Mouse (Mus musculus) T-cell, adult 2 months (primary cell): ENCODE data around the gene Sp8.

Experiments
- DNase-seq: peaks from one replicate; pipeline ENCODE4 v3.0.0; 2022; ENCODE audit warnings: low spot score

Gene Sp8

DNA sequence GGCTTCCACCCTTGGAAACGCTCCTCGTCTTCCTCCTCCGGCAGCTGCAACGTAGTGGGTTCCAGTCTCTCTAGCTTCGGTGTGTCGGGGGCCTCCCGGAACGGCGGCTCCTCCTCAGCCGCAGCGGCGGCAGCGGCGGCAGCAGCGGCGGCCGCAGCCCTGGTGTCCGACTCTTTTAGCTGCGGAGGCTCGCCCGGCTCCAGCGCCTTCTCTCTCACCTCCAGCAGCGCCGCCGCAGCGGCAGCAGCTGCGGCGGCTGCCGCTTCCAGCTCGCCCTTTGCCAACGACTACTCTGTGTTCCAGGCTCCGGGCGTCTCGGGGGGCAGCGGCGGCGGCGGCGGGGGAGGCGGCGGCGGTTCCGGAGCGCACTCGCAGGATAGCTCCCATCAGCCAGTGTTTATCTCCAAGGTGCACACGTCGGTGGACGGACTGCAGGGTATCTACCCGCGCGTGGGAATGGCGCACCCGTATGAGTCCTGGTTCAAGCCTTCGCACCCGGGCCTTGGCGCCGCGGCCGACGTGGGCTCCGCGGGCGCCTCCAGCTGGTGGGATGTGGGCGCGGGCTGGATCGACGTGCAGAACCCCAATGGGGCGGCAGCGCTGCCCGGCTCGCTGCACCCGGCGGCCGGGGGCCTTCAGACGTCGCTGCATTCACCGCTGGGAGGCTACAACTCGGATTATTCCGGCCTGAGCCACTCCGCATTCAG, 2.5 kb downstream of the Sp8 start:
- DNase-seq, result no peak

DNA sequence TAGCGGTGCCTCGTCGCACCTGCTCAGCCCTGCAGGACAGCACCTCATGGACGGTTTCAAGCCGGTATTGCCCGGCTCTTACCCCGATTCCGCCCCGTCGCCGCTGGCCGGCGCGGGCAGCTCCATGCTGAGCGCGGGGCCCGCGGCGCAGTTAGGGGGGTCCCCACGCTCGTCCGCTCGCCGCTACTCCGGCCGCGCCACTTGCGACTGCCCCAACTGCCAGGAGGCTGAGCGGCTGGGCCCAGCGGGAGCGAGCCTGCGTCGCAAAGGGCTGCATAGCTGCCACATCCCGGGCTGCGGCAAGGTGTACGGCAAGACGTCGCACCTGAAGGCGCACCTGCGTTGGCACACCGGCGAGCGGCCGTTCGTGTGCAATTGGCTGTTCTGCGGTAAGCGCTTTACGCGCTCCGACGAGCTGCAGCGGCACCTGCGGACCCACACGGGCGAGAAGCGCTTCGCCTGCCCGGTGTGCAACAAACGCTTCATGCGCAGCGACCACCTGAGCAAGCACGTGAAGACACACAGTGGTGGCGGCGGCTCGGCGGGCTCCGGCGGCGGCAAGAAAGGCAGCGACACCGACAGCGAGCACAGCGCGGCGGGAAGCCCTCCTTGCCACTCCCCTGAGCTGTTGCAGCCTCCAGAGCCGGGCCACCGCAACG, 3.2 kb downstream of the Sp8 start:
- DNase-seq, result no peak

DNA sequence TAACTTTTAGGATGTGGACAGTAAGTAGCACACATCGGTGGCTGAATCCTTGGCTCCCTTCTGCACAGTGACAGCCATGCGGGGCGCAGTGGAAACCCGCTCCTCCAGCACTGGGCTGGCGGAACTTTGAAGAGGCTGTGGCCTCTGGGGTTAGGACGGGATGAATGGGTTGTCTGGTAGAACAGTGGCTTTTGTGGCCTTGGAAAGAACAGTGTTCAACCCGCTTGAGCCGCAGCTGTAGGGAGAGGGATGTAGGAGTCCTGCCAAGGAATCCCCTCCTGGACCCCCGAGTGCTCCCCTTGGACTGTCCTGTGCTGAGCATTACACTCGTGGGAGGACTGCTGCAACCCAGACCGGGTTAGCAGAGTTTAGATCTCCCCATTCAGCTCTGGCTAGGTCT, 3.9 kb downstream of the Sp8 start:
- DNase-seq, result no peak

DNA sequence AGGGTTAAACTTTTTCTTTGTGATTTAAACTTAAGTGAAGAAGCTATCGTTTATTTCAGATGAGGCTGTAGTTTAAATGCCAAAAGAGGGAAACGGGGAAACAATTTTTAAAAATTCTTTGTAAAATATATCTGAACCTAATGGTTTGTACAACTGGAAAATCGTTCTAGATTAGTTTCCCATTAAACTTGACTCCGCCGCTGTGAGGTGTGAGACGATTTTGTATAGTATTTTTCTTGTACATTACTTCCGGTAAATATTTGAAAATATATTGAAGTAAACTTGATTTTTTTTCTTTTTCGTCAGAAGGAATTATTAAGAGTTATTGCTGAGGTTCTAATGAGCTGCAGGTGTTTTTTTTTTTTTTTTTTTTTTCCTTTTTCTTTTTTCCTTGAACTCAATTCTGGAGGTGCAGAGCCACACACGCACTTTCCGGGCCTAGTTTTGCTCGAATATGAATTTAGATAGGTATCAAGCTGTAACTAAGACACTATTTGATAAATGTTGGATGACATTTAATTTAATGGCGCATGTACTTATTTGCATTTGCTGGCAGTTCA, 4.8 kb downstream of the Sp8 start:
- DNase-seq, result no peak

DNA sequence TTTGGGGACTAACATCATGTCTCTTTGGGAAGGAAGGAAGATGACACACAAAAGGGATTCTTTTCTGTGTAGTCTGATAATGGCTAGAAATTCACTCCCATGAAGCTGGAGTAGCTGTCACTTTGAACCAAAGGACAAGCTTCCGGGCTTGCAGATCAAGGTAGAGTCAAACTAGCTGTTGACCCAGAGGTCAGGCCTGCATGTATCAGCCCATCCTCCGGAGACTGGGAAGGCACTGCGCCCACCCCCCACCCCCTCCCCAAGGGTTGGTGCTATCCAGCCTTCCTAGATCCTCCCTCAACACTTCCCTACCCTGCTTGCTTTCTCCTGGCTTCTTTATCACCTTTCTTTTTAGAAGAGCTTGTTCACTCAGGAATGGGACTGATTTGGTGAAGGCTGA, 7.2 kb downstream of the Sp8 start:
- DNase-seq, result no peak

DNA sequence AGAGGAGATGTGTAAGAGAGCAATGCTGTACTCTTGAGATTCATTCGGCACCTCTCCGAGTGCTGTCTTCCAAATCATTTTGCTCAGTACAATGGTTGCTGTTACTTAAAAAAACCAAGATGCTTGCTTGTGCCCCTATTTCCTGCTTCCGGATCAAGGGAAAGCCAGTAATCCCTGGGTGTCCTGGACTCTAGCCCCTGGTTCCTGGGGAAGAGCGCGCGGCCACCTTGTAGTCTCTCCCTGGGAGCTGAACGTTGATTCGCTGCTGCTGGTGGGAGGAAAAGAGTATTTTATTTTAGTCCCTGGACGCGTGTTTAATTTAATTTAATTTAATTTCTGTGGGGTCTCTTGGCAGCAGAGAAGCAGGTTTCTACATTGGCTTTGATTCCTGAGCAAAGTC, 8.3 kb downstream of the Sp8 start:
- DNase-seq, result no peak

DNA sequence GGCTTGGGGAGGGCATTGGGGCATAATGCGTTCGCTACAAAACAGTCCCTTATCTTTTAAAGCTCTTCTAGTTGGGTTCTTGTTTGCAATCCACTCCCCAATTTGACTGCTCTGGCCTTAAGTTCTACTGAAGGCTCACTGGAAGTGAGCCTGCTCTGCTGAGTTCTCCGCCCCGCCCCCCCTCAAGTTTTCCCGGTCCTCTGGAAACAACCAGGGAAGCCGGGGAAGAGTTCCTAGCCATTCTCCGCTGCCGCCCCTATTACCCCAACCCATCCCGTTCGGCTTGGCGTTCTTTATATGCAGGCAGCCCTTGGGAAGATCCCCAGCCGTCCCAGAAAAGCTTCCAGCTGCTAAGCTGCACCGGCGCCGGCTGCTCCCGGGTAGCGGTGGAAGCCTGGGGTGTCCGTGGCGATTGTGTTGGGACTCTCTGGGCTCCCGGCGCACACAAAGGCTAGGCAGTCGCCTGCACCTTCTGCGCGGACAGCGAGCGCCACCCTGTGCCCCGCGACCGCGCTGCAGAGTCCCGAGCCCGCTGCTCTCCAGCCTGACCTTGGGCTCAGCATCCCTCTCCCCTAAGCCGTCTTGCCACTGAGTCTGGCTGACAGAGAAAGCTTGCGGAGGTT, 8.8 kb downstream of the Sp8 start:
- DNase-seq, result peak; percentile 5

DNA sequence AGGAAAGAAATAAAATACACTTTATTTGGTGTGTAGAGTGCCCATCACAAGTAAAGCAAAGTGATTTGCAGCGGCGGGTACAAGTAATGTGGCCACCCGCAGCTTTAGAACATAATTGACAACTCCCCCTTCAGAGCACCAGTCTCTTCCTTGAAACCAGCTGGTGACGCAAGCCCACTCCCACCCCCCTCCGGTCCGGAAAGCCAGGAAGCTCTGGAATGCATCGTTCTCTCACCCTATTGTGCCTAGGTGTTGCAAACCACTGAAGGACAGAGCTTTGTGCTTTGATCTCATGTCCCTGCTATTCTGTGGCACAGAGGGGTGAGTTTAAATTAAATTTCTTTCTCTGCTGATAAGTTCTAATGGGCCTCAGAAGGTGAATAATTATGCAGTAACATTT, 10.0 kb downstream of the Sp8 start:
- no peak for DNase-seq

DNA sequence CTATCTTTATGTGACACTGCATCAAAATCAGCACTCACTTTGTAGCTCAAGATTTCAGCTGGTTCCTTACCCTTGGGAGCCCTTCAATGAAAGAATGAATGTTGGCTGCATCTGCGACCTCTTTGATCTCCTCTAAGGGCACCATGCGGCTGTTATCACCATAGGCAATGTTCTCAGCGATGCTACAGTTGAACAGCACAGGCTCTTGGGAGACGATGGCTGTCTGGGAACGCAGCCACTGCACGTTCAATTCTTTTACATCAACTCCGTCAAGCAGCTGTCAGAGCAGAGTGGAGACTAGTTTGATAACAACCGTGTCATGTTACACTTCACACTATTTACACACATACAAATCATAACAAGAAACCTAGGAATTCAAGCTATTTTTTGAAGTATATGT, 26.5 kb downstream of the Sp8 start:
- no peak for DNase-seq

DNA sequence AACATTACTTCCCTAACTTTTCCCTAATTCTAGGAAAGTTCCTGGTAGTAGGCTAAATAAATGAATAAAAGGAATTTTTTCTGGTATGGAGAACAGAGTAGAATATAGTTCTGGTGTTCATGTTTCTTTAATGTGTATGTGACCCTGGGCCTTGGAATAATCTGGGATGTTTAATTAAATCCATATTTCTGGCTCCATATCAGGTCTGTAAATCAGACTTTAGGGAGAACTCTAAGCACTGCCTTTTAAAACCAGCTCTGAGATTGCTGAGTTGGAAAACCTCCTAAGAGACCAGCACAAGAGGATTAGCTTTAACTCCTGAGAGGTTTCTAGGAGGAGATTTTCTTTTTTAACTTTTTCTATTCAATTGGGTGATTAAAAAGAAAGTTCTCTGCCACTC, 36.7 kb downstream of the Sp8 start:
- DNase-seq, result no peak

DNA sequence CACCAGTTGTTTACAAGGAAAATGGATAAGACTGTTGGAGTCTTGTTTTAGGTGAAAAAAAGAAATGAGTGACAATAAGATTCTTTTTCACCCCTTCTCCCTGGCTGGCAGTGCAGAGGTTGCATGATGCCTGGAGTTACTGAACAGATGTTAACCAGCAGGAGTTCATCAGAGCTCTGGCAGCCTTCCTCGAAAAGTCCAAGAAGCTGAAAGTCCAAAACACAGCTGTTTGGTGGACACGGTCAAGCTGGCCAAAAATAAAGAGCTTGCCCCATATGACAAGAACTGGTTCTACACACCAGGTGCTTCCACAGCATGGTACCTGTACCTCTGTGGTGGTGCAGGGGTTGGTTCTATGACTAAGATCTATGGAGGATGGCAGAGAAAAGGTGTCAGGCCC, 41.8 kb downstream of the Sp8 start:
- DNase-seq, result no peak
